Mouse (Mus musculus) brain, adult 2 months (tissue): ENCODE results near the gene Acacb.

Source experiments
- DNase-seq: peaks from one replicate; pipeline ENCODE4 v3.0.0; 2011; ENCODE audit warnings: low read depth, low spot score

Gene Acacb

GRCm38 (mm10) chr5:114264791-114265190 is 118.5 kb downstream of the Acacb start:
- DNase-seq, result no peak

GRCm38 (mm10) chr5:114268646-114269045 is 122.3 kb downstream of the Acacb start:
- DNase-seq, result peak; percentile 31

GRCm38 (mm10) chr5:114269499-114269898 is 123.2 kb downstream of the Acacb start:
- DNase-seq, result no peak

GRCm38 (mm10) chr5:114269984-114270383 is 123.6 kb downstream of the Acacb start:
- no peak for DNase-seq

- no peak for DNase-seq
Measured at GRCm38 (mm10) chr5:114273693-114274402, 127.5 kb downstream of the Acacb start, which contains the start of gene Foxn4. TSS of gene Foxn4 (minus strand) at chr5:114273807.

- DNase-seq, result no peak
Measured at GRCm38 (mm10) chr5:114275339-114275738, 129.0 kb downstream of the Acacb start.

- no peak for DNase-seq
Measured at GRCm38 (mm10) chr5:114275991-114276390, 129.7 kb downstream of the Acacb start.

- DNase-seq, result no peak
Measured at GRCm38 (mm10) chr5:114279382-114280143, 133.2 kb downstream of the Acacb start.

- DNase-seq, result no peak
Measured at GRCm38 (mm10) chr5:114282346-114282745, 136.0 kb downstream of the Acacb start.

- no peak for DNase-seq
Measured at GRCm38 (mm10) chr5:114284604-114285397, 138.5 kb downstream of the Acacb start.

- DNase-seq, result peak; percentile 50
Measured at GRCm38 (mm10) chr5:114285398-114285700, 139.0 kb downstream of the Acacb start.

- no peak for DNase-seq
Measured at GRCm38 (mm10) chr5:114286102-114286501, 139.8 kb downstream of the Acacb start.

GRCm38 (mm10) chr5:114286872-114287571 is 140.7 kb downstream of the Acacb start:
- DNase-seq, result no peak

GRCm38 (mm10) chr5:114288396-114288795 is 142.1 kb downstream of the Acacb start:
- DNase-seq, result no peak

GRCm38 (mm10) chr5:114288874-114289273 is 142.5 kb downstream of the Acacb start, which contains the start of gene Myo1h:
TSS of gene Myo1h (plus strand) at chr5:114289166.
- DNase-seq, result no peak

- DNase-seq, result peak; percentile 36
Measured at GRCm38 (mm10) chr5:114290004-114290403, 143.7 kb downstream of the Acacb start.

- DNase-seq, result no peak
Measured at GRCm38 (mm10) chr5:114296693-114297631, 150.6 kb downstream of the Acacb start.

- no peak for DNase-seq
Measured at GRCm38 (mm10) chr5:114298212-114298894, 152.0 kb downstream of the Acacb start.

- no peak for DNase-seq
Measured at GRCm38 (mm10) chr5:114299156-114299855, 153.0 kb downstream of the Acacb start.
